Mouse (Mus musculus): ENCODE results near the gene Vmn1r126.
"Not testable (repeated sequence)": the region's sequence is repeated elsewhere in the genome, so short reads cannot be mapped to it uniquely, and the experiment has no call there.

Vmn1r126 gene

GRCm38 (mm10) chr7:21301367-21301766, at the start of gene Vmn1r126:
Gene Vmn1r126, minus strand, starts transcription at chr7:21301467.
- DNase-seq (ENCODE audit: low spot score): not testable (repeated sequence)

GRCm38 (mm10) chr7:21349073-21349472, 47.8 kb upstream of the Vmn1r126 start, which contains the start of gene Vmn1r128:
Gene Vmn1r128, plus strand, starts transcription at chr7:21349373.
- not testable (repeated sequence) for DNase-seq (ENCODE audit: low spot score)

- not testable (repeated sequence) for DNase-seq (ENCODE audit: low spot score)
Observed at GRCm38 (mm10) chr7:21319761-21320160, 18.5 kb upstream of the Vmn1r126 start, which contains the start of gene Vmn1r127. Gene Vmn1r127, minus strand, starts transcription at chr7:21319861.

GRCm38 (mm10) chr7:21271879-21272278, 29.4 kb downstream of the Vmn1r126 start, which contains the start of gene Vmn1r125:
Gene Vmn1r125, plus strand, starts transcription at chr7:21272179.
- DNase-seq (ENCODE audit: low spot score): not testable (repeated sequence)

- DNase-seq (ENCODE audit: low spot score): not testable (repeated sequence)
Observed at GRCm38 (mm10) chr7:21260517-21260916, 40.8 kb downstream of the Vmn1r126 start, which contains the start of gene Vmn1r124. Gene Vmn1r124, minus strand, starts transcription at chr7:21260617.
